Mouse (Mus musculus) heart, embryonic 14.5 days (tissue): Measurements from ENCODE around the gene Zdhhc19. TPM values are rescaled to one million over a fixed set of nuclear protein-coding genes. Genes with fewer than 3 reads are reported as not detected.
A peak's percentile ranks its signal among the peaks of the same experiment; 100 is the strongest.

Source experiments
- ATAC-seq: fragments of 200-750 bp; cut with Nextera tagmentation; 2 replicates; pipeline ENCODE4 v1.8.0; 2017; ENCODE audit warnings: low read depth, moderate TSS enrichment; ENCODE audit not compliant: insufficient number of reproducible peaks, insufficient read depth, low FRiP score
- H3K27ac ChIP-seq, 2 experiments: fragments of 200-500 bp in 1 of 2; fragments of 300-500 bp in 1 of 2; sonication (generic) in 1 of 2; replicated peaks in 1 of 2; 2 replicates each; pipeline ENCODE4 v1.5.1; 2012 to 2014; ENCODE audit warnings: low read depth in 2 of 2, low read length in 2 of 2, control low read depth in 1 of 2, mild to moderate bottlenecking in 1 of 2, mixed read lengths in 1 of 2; ENCODE audit not compliant: control insufficient read depth in 1 of 2, insufficient read depth in 1 of 2
- H3K27me3 ChIP-seq: fragments of 300-500 bp; sonication (generic); 2 replicates; pipeline ENCODE4 v1.6.1; 2014; ENCODE audit warnings: mild to moderate bottlenecking, low read length, control low read depth; ENCODE audit not compliant: control insufficient read depth, insufficient read depth
- H3K36me3 ChIP-seq: fragments of 300-500 bp; sonication (generic); 2 replicates; pipeline ENCODE4 v1.6.1; 2014; ENCODE audit warnings: mild to moderate bottlenecking, control low read depth, low read length, mixed read lengths; ENCODE audit not compliant: control insufficient read depth, insufficient read depth
- H3K4me1 ChIP-seq, 2 experiments: fragments of 200-500 bp in 1 of 2; fragments of 300-500 bp in 1 of 2; sonication (generic) in 1 of 2; 2 replicates each; pipeline ENCODE4 v1.6.1; 2012 to 2014; ENCODE audit warnings: low read length in 2 of 2, control low read depth in 1 of 2, mixed read lengths in 1 of 2; ENCODE audit not compliant: control insufficient read depth in 2 of 2, insufficient read depth in 2 of 2
- H3K4me2 ChIP-seq: fragments of 300-500 bp; sonication (generic); 2 replicates; pipeline ENCODE4 v1.6.1; 2014; ENCODE audit warnings: mild to moderate bottlenecking, low read length
- H3K4me3 ChIP-seq, 2 experiments: fragments of 200-500 bp in 1 of 2; fragments of 300-500 bp in 1 of 2; sonication (generic) in 1 of 2; 2 replicates each; pipeline ENCODE4 v1.5.1; 2012 to 2014; ENCODE audit warnings: low read length in 2 of 2, mild to moderate bottlenecking in 2 of 2, control low read depth in 1 of 2, low read depth in 1 of 2, moderate library complexity in 1 of 2; ENCODE audit not compliant: control insufficient read depth in 1 of 2, insufficient read depth in 1 of 2
- H3K9ac ChIP-seq: fragments of 300-500 bp; sonication (generic); 2 replicates; pipeline ENCODE4 v1.6.1; 2014; ENCODE audit warnings: mild to moderate bottlenecking, low read length
- H3K9me3 ChIP-seq: fragments of 300-500 bp; sonication (generic); 2 replicates; pipeline ENCODE4 v1.6.1; 2016; ENCODE audit warnings: low read length, control low read depth; ENCODE audit not compliant: control insufficient read depth
- WGBS: fragments of 180-500 bp; shearing (Covaris S2); extraction: QIAGEN DNeasy Blood & Tissue Kit; methylation state at CpG from one replicate; pipeline ENCODE4 v1.1.7; 2014; 5-methylcytosine and 5-hydroxymethylcytosine counted together
- polyA plus RNA-seq: library from polyadenylated mRNA; unstranded; fragments of >200 nt; fragmentation: Nextera tagmentation; extraction: Ambion mirVana; gene quantifications from 2 replicates; pipeline ENCODE4 v1.2.1, GENCODE M21; 2014

The Zdhhc19 gene
- polyA plus RNA-seq, 1 experiment from 2014 or later = not detected

DNA sequence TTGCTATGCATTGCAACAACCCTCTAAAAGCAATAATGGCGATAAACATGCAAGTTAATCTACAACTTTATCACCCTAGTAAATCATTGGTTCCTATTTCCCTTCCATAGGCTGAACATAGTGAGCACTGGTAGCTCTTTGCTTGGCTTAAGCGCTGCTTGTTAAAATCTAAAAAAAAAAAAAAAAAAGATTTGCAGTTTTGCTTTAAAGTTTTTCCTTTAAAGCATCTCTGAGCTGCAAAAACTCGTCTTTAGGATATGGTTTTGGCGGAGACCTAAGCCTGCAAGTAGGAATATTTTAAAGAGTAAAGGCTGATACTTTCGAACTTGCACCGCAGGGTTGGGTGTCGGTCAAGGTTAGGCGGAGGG lies 112.3 kb downstream of the Zdhhc19 start:
- H3K9me3 ChIP-seq = no peaks in the 10 kb centered on the region
- peak overlapping the region; percentile 96 for H3K9ac ChIP-seq
- H3K4me2 ChIP-seq = peak overlapping the region; percentile 86
- 6% methylated on average over 8 of the region's 8 CpGs for WGBS
- peak overlapping the region; percentile 42 to 97 for H3K27ac ChIP-seq
- peaks cover 2 to 21% of the 10 kb centered on the region in 2 experiments for H3K4me1 ChIP-seq
- H3K4me3 ChIP-seq = peak overlapping the region; percentile 66 to 91
- no peaks in the 10 kb centered on the region for H3K27me3 ChIP-seq
- no peak for ATAC-seq
- peaks cover 7% of the 10 kb centered on the region; the same call in 1 of the 2 replicates for H3K36me3 ChIP-seq

DNA sequence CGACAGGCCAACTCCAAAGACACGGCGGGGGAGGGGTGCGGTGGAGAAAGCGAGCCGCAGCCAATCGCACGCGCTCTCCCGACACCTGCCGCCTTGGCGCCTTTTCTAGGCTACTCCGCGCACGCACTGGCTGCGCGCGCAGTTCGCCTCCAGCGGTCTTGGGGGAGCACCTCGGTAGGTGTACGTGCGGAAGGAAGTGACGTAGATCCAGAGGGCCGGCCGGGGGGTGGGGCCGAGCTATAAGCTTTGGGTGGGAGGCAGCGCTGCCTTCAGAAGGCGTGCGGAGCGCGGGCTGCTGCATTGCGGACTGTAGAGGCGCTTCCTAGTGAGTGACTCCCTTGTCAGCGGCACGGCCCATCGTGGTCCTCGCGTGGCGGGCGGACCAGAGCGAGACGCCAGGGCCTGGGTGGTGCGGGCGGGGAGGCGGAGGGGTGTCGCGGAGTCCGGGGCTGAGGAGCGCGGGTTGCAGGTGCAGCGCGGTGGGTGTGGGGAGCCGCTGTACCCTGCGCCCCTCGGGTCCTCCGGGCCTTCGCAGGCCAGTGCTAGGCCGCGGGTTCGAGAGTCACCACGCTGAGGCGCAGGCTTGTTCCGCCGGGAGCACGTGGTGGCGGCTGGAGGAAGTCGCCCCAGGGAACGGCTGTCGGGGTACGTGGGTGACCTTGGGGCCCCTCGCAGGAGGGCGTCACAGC lies 112.8 kb downstream of the Zdhhc19 start, which contains the start of gene Tfrc:
TSS of gene Tfrc (plus strand) at position 209 of the 689 bp plus-strand sequence.
- ATAC-seq = peak; percentile 99
- no peaks in the 10 kb centered on the region for H3K27me3 ChIP-seq
- H3K9ac ChIP-seq = peak within 1 kb of the TSS; percentile 96
- H3K4me2 ChIP-seq = peak within 1 kb of the TSS; percentile 86
- H3K27ac ChIP-seq = peak within 1 kb of the TSS; percentile 71 to 97
- peak within 1 kb of the TSS; percentile 66 to 91 for H3K4me3 ChIP-seq
- no peaks in the 10 kb centered on the region for H3K9me3 ChIP-seq
- peaks cover 2 to 21% of the 10 kb centered on the region in 2 experiments for H3K4me1 ChIP-seq
- peaks cover 11% of the 10 kb centered on the region for H3K36me3 ChIP-seq
- WGBS = under 1% methylated on average over 73 of the region's 73 CpGs

DNA sequence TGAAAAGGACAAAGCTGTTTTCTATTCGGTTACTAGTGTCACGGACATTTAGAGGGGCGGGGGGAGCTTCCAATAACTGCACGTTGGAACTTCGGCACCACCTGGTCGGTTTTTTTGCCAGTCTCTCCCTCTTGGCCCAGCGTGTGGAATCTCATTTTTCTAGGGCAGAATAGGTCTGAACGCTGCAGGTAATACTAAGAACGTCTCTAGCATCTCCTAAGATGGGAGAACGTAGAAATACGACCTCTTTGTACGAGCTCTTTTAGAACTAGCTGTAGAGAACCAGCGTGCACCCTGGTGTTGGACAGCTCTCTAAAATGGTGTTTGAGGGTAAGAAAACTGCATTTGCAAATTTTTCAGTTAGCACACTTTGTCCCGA lies 113.3 kb downstream of the Zdhhc19 start:
- Histone ChIP-seq H3K9me3 (no peaks in the 10 kb centered on the region), H3K4me3 (peak overlapping the region; percentile 66 to 91), H3K27me3 (no peaks in the 10 kb centered on the region), H3K4me1 (peaks cover 2 to 21% of the 10 kb centered on the region in 2 experiments), H3K4me2 (peak overlapping the region; percentile 86), H3K9ac (peak overlapping the region; percentile 96), H3K36me3 (peaks cover 16% of the 10 kb centered on the region), H3K27ac (peak overlapping the region; percentile 71 to 97)
- no peak for ATAC-seq
- 0% methylated on average over 14 of the region's 14 CpGs for WGBS

DNA sequence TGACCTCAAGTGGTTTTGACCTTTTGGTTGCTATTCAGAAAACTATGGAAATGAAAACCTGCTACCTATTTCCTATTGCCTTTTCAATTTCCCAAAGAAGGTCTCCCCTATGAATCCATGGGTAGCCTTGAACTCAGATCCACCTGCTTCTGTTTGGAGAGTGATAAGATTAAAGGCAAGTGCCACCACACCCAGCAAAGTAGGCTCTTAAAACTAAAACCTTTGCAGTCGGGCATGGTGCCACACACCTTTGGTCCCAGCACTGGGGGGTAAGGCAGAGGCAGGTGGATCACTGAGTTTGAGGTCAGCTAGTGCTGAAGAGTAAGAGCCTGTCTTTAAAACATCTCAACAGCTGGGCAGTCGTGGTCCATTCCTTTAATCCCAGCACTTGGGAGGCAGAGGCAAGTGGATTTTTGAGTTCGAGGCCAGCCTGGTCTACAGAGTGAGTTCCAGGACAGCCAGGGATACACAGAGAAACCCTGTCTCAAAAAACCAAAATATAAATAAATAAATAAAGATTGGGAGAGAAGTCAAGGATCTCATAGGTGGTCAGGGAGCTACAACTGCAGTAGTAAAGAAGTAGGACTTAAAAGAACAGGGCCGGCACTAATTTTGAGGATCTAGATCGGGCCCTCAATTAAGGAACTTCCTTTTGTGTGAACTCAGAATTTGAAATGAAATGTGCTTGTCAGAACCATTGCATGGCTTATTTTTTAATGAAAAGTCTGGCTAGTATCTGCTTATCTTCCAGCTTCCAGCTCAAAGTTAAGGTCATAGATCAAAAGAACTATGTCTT lies 114.6 kb downstream of the Zdhhc19 start:
- WGBS = 56% methylated on average over 5 of the region's 5 CpGs
- Histone ChIP-seq H3K9me3 (no peaks in the 10 kb centered on the region), H3K27ac (no peak overlapping the region), H3K27me3 (no peaks in the 10 kb centered on the region), H3K4me1 (peaks cover 2 to 21% of the 10 kb centered on the region in 2 experiments), H3K9ac (peak overlapping the region; percentile 96), H3K36me3 (peaks cover 28% of the 10 kb centered on the region), H3K4me3 (peak overlapping the region; percentile 35 to 91), H3K4me2 (peak overlapping the region; percentile 86)
- no peak for ATAC-seq

Other genes with a start within 250 kb of the Zdhhc19 start
- gene Fbxo45, start 249.1 kb upstream of the Zdhhc19 start, polyA plus RNA-seq = 12.9 and 13.0 TPM in 2 replicates
- 10.9 and 11.5 TPM in 2 replicates for gene Wdr53, start 249.0 kb upstream of the Zdhhc19 start, polyA plus RNA-seq
- 0.14 TPM in 1 of 2 replicates, not detected in the other for gene Smco1, start 224.8 kb upstream of the Zdhhc19 start, polyA plus RNA-seq
- 18.1 and 18.8 TPM in 2 replicates for gene Rnf168, start 218.8 kb upstream of the Zdhhc19 start, polyA plus RNA-seq
- gene Ubxn7, start 164.0 kb upstream of the Zdhhc19 start, polyA plus RNA-seq = 19.4 and 21.8 TPM in 2 replicates
- gene Tm4sf19, start 95.8 kb upstream of the Zdhhc19 start, polyA plus RNA-seq = 0.16 TPM in 1 of 2 replicates, not detected in the other
- 26.9 and 29.3 TPM in 2 replicates for gene Tctex1d2, start 76.6 kb upstream of the Zdhhc19 start, polyA plus RNA-seq
- gene Pcyt1a, start 65.3 kb upstream of the Zdhhc19 start, polyA plus RNA-seq = 47.4 and 48.7 TPM in 2 replicates
- 1.1 and 1.4 TPM in 2 replicates for gene Slc51a, start 8.4 kb upstream of the Zdhhc19 start, polyA plus RNA-seq
- 48.6 and 57.2 TPM in 2 replicates for gene Tfrc, start 112.7 kb downstream of the Zdhhc19 start, polyA plus RNA-seq
- 6.7 and 7.3 TPM in 2 replicates for gene Tnk2, start 147.6 kb downstream of the Zdhhc19 start, polyA plus RNA-seq
- not detected in 2 replicates for gene Muc4, start 239.6 kb downstream of the Zdhhc19 start, polyA plus RNA-seq